Mouse (Mus musculus): ENCODE data around the gene Cdc42bpa. TPM values are rescaled to one million over a fixed set of nuclear protein-coding genes. Genes with fewer than 3 reads are reported as not detected.

The Cdc42bpa gene
- polyA plus RNA-seq, 1 experiment: 25.4 TPM

DNA sequence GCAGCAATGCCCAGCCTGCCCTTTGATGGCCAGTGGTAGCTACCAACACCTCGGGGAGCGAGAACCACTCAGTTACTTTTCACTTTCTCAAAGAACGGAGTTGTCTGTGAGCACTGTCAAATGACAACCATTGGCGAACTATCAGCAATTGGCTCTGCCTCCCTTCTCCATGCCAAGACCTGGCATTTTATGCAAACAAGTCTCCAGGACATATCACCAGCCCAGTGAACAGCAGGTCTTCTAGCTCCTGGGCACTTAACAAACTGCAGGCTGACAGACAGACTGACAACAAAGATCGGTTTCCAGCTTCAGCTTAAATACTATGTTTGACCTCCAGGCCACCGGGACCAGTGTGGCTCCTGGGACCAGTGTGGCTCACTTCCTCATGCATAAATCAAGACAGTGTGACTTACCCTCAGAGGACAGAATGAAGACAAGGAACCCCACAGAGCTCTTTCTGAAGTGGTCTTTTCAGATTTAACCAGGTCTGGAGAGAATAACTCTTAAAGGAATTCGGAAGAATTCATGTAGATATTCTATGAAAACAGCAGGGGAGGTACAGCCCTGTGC is 231.5 kb downstream of the Cdc42bpa start:
- DNase-seq (ENCODE audit: low read depth): no peak

DNA sequence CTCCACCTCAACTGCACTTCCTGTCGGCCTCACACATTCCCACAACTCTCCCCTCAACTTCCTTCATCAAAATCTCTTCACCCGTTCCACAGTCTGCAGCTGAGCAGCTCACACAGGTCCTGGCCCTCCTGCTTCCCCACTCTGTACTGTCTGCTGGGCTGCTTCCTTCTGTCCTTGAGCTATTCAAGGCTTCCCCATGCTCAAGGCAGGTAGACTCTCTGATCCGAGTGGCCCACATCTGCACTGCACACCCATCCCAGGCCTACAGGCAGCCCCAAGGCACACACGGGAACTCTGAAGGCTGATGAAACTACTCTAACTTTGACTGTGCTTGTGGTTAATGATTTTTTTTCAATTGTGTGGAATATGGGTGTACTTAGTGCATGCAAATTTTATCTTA is 232.6 kb downstream of the Cdc42bpa start:
- DNase-seq (ENCODE audit: low read depth): no peak

DNA sequence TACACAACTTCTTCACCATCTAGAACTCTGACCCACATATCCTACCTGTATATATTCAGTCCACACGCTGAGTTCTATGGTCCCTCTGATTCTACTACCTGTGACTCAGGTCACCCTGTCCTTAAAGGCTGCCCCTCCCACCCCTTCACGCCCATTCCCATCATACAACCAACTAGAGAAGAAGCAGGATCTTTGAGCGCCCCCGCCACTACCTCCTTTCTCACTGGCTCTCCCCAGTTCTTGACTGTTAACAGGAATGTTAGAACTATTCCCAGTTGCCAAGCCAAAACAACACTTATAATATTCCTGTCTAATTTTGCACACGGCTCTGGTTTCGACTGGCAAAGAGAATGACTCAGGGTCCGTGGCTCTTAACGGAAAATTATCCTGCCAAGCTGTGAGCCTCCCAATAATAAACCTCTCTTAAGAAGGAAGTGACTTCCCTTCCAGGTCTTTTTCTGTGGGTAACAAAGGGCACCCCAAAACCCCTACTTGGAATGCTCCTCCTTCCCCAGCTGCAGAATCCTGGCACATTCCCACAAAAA is 233.2 kb downstream of the Cdc42bpa start:
- no peak for DNase-seq (ENCODE audit: low read depth)

DNA sequence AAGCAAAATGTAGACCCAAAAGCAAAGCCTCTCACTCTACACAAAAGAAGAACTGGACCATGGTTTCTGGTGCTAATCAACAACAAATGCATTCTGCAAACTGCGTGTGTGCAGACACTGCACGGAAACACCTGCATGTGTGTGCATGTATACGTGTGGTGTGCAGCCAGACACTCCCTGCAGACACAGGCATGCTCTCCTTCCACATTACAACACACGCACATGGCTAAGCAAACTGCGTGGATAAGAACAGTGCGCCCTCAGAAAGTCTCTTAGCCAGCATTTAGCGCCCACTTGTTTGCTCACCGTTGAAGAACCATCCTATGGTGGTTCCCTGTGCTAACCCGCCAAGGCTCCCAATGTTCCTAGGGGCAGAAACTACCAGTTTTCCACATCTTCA is 233.8 kb downstream of the Cdc42bpa start:
- DNase-seq (ENCODE audit: low read depth): no peak

DNA sequence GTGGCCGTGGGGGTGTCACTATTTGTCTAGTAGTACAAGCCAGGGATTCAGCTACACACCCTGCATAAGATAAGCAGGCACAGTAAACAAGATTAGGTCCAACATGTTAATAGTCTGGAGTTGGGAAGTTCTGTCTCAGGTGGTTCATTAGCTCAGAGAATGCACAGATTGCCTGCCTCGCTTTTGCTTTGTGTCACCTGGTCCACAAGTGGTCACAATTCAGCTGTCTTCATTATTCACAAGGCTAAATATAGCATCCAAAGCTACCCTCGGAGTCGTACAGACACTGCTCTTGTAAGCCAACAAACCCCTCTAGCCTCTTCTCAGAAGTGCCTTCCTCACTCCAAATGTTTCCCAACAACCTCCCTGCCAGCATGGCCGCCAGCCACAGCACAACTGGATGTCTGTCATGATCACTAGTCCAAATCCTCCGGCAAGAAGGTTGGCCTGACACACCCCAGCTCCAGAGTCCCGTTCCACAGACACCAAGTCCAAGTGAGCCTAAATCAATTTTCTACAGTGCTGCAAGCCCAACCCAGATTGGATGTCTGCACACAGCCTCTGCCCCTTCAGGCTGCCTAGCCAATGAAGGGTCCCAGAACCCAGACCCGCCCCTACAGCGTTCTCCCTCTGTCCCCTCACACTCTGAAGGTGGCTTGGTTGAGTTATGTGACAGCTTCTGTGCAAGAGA is 234.7 kb downstream of the Cdc42bpa start:
- DNase-seq (ENCODE audit: low read depth): no peak

DNA sequence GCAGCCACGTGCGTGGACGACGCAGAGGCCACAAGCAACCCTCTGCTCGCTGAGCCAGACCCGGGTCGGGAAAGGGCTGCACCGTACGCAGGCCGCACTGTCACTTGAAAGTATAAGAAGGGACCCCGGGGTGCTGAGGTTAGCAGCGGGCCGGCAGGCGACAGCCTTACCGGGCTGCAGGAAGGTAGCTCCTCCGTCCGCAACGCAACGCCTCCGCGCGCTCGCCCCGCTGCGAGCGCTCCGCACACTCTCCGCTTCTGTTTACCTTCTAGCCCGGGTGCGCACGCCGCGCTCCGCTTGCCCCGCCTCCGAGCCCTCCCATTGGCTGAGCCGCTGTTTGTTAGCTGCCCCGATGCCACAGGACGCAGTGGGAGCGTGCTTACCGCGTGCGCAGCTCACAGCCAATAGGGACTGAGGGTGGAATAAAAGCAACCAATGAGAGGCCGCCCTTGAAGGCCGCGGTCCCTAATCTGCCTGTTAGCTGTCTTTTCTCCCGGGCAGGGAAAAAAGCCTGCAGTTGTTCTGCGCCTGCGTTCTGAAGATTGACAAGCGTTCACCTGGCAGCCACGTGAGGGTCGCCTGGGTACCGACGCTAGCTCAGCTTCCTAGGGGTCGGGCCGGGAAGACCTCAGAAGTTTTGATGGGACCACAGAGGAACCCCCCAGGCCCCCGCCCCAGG is 235.6 kb downstream of the Cdc42bpa start:
- no peak for DNase-seq (ENCODE audit: low read depth)

DNA sequence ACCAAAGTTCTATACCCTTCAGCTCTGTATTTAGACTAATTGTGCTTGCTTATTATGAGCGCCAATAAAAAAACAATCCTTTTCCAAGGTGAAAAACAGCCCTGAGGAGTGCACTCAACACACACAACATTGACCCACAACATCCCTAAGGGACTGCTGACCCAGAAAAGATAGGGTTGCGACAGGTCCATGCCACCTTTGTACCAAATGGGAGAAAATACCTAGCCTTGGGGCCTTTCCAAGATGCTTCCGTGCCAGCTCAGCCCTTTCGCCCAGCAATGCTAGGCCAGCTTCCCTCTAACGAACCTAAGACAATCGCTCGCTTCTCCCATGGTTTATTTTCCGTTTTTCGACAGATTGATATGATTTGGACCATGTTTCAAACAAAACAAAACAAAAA is 236.2 kb downstream of the Cdc42bpa start:
- no peak for DNase-seq (ENCODE audit: low read depth)

DNA sequence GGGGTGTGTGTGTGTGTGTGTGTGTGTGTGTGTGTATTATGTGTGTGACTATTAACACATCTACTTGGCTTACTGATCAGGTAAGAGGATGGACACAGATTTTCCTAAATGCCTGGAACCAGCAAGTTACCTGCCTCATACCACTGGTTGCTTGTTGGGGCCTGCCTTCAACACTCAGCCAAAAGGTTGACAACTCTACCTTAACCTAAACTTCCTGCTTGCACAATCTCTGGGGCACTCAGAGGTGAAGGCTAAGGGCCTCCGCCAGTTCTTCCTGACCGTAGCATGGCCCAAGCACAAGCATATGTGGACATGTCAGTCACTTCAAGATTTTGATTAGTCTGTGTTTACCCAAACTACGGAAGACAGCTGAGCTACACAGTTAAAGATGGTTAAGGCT is 237.7 kb downstream of the Cdc42bpa start:
- DNase-seq (ENCODE audit: low read depth): no peak

DNA sequence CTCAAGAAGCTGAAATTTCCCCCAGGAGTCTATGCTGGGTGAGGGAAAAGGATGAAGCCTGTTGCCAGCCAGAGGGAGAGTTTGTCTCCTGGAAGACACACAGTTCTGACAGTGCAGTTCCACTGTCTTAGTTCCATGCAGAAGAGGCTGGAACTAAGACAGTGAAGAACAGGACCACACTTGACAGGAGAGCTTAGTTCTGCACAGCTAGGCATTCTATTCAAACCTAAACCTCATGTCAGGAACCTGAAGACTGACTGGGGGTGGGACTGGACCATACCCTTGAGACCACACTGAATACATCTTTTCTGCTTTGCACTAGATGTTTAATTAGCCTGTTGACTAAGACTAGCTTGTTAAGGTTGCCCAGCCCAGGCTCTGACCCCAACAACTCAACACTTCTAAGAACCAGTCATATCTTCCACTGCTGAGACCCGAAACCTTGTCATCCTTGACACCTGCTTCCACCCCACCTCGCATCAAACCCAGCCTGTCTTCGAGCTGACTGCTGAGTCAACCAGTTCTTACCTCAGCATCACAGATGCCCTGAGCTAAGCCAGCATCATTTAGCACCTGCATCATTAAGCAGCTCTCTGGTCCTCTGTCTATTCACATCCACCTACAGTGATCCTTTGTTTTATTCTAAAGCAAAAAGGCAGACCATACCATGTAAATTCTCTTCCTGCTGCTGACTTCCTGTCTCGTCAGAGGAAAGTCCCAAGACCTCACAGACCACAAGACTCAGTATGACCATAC is 238.9 kb downstream of the Cdc42bpa start, which contains the start of gene Coq8a:
TSS of gene Coq8a (minus strand) at position 644 of the 756 bp plus-strand sequence.
- DNase-seq (ENCODE audit: low read depth): no peak

DNA sequence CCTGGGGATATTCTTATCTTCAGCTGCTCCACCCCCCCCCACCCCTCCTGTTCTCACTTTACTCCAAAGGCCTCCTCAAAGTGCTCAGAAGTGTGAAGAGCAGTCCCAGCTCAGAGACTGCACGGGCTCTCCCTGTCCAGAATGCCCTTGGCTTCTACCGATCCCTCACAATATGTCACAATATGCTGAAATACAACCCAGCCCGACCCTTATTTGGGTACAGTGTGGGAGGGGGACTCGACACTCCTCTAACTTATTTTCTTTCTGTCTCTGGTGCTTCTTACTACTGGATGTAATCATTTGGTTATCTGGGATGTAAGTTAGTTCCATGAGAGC is 239.4 kb downstream of the Cdc42bpa start:
- DNase-seq (ENCODE audit: low read depth): no peak

DNA sequence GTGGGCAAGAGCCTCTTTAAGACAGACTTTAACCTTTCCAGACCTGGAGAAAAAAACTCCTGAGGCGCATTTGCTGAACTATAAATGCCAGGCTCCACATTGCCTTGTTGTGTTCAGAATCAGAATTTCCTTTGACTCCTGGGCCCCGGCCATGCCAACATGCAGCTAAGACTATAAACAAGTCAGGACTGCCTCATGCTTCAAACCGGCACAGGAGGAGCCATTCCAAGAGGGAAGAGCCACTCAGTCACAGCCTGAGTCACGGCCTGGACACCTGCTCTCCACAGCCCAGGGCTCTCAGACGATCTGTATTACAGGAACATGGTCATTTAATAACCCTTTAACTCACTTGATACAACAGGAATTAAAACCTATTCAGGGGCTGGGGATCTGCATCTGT is 240.4 kb downstream of the Cdc42bpa start:
- no peak for DNase-seq (ENCODE audit: low read depth)

DNA sequence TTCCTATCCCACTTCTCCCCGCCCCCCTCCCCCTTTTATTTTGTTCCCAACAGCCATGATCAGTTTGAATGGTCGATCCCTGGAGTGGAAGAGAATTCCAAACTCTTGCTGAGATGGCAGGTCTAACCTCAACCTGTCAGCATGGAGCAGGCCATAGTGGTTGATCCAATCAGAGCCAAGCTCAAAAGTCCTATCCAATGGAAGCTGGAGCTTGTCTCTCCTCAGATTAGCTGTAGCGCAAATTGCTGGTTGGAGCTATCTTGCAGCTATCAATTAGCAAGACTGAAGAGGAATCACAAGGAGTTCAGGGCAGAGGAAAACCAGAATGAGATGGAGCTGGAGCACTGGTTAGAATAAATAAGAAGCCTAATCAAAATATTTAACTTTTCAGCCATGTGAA is 248.1 kb downstream of the Cdc42bpa start:
- no peak for DNase-seq (ENCODE audit: low read depth)

DNA sequence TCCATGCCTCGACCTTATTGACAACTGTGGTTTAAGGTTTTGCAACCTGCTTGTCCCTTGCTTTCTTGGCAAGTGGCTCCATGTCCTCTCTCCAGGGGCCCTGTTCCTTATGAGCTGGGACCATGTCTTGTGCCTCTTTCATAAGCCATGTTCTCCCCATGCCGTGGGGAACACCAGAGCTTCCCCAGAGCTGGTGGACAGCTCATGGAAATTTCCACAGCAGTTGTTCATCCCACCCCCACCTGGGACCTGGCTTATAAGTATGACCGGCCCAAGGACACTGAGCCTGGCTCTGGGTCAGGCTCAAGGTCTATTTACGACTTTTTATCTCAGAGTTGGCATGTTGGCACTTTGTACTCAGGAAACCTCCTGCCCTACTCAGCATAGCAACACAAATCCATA is 249.8 kb downstream of the Cdc42bpa start:
- no peak for DNase-seq (ENCODE audit: low read depth)

DNA sequence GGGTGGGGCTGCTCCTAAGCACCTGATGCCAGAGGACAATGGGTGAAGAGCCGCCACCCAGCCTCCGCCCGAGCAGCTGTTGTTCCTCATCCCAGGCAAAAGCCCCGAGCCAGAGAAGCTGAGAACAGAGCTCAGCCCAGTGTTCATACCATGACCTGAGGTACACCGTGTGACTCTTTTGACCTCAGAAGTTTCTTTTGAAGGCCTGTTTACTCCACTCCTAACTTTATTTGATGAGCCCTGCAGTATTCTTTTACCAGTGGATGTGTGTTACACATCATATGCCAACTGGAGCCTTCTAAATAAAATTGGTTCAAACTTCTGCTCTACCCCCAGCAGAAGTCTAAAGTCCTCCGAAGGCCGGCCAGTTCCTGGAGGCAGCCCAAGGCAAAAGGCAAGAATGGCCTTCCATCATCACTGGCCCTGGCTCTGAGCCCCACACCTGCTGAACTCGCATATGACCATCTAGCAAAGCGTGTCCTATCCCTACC is 250.6 kb downstream of the Cdc42bpa start:
- DNase-seq (ENCODE audit: low read depth): no peak

DNA sequence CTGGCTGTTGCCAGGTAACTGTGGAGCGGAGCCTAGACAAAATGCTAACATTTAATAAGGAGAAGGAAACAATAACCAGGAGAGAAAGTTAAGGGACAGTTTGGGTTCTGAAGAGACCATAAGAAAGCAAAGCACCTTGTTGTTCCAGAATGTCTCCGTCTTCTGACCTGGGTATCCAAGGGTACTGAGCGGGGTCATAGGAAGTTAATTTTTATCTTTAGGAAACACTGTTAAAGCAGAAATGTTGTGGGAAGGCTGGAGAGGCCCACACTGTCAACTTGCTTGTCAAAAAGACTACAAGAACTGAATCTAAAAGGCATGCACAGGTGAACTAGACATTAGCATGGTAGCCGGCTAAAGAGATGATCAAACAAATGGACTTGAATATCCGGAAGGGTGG is 252.6 kb downstream of the Cdc42bpa start:
- no peak for DNase-seq (ENCODE audit: low read depth)

DNA sequence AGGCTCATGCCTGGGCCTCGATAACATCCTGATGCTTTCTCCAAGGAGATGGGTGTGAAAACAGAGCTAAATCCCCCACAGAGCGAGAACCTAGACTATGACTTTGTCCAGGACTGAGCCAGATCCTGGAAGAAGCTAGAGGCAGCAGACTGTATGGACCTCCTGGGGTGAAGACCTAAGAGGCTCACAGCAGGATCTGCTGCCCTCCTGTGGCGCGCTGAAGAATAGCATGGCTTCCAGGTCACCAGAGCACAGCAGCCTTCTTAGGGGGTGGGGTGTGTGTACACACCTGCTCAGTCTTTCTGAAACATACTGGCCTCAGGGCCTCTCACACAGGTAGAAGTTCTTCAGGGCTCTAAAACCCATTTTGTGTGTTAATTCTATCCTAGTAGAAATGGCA is 254.8 kb downstream of the Cdc42bpa start:
- DNase-seq (ENCODE audit: low read depth): no peak

Other genes with a start within 250 kb of the Cdc42bpa start
- 0.04 TPM in 1 of 2 replicates, not detected in the other for gene Kif28, start 215.2 kb upstream of the Cdc42bpa start, polyA plus RNA-seq (2012; rRNA removed)
- gene Gm10518, start 157.1 kb upstream of the Cdc42bpa start, polyA plus RNA-seq (2012; rRNA removed): not detected in 2 replicates
- gene Ahctf1, start 156.8 kb upstream of the Cdc42bpa start, polyA plus RNA-seq (2012; rRNA removed): 10.6 and 12.0 TPM in 2 replicates
- 20.9 and 30.3 TPM in 2 replicates for gene Coq8a, start 239.1 kb downstream of the Cdc42bpa start, polyA plus RNA-seq (2012; rRNA removed)